Mouse (Mus musculus) testis, postnatal 10 days (tissue): ENCODE data around the gene C2cd2.
"Not testable (repeated sequence)": the region's sequence is repeated elsewhere in the genome, so short reads cannot be mapped to it uniquely, and the experiment has no call there.

Experiments used
- DNase-seq: peaks from one replicate; pipeline ENCODE4 v3.0.0; 2021; ENCODE audit warnings: low spot score

Gene C2cd2

DNA sequence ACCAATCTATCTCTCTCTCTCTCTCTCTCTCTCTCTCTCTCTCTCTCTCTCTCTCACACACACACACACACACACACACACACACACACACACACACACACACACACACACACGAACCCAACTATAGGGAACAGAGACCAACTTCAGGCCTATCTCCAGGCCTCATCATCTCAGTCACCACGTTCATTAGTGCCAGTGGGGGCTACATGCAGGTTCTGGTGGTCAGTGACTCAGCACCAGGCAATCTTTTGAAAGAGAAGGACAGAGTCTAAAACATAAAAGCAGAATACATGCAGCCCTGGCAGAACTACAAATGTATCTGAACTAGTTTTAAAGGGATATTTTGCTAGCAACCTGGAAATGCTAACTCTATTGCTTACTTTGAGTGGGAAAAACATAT is 15.4 kb downstream of the C2cd2 start:
- DNase-seq: not testable (repeated sequence)

DNA sequence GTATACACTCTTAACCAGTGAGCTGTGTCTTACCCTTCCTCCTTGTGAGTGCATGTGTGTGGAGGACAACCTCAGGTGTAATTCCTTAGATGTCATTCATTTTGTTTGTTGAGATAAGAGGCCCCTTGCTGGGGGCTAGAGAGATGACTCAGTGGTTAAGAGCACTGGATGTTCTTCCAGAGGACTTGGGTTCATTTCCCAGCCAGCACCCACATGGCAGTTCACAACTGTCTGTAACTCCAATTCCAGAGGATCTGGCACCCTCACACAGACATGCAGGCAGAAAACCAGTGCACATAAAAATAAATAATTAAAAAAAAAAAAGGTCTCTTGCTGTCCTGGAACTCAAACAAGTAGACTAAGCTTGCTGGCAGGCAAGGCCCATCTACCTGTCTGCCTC is 20.6 kb downstream of the C2cd2 start:
- DNase-seq: no peak

DNA sequence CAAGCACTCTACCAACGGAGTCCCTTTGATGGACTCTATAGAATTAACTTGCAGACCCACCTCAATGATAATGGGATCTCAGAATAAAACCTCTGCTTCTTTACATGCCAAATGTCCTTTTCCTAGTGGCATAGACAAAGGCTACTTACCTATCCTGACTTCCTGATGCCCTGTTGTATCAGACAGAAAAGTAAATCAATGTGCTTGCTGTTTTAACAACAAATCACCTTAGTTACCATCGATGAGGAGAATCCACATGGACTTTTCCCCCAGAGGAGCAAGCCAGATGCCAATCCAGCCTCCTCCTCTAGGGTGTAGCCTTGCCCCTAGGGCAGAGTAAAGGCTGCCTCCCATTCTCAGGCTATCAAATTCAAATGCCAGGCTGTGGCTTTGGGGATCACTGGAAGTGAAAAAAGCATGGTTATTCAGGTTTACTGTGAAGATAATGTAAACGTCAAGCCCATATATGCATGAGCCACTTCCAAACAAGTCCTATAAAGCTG is 21.9 kb downstream of the C2cd2 start:
- no peak for DNase-seq

DNA sequence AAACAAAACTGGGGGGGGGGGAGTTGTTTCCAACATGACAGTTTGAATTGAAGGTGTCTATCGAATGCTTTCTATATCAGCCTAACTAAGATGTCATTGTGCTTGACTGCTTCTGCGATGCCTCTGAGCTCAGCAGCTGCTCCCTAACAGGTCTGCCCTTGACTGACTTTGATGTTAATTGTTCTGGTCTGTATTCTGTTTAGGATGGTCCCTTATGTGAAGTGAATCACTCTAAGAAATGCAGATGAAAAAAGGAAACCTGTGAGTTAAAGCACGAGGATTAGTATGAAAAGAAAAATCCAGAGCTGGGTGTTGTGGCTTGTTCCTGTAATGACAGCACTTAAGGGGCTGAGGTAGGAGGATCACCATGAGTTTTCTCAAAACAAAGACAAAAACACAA is 26.6 kb downstream of the C2cd2 start:
- DNase-seq: no peak

DNA sequence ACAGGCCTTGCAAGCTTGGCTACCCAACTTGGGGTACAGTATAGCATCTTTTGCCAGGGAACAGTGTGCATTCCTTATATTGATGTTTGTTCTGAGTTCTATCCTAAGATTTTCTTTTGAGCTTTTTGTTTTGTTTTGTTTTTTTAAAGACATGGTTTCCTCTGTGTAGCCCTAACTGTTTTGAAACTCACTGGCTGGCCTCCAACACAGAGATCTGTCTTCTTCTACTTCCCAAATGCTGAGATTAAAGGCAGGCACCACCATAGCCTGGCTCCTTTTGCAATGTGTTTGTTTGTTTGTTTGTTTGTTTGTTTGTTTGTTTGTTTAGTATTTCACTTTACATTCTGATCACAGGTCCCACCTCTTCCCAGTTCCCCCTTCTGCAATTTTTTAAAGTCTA is 32.2 kb downstream of the C2cd2 start:
- DNase-seq: no peak

DNA sequence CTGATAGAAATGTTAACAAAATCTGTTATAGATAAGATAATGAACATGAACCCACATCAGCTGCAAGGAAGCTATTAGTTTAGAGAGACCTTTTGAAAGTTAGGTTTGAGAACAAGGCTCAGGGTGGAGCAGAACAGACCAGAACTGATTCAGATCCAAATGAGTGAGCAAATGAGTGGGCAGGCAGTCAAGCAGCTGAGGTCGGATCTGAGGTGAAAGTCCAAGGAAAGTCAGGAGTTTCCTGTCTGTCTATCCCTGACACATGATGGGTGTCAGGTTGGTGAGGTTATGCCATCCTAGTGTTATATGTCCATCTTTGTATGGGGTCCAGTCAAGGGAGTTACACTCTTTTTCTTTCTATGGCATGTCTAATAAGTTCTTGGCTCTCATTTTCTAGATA is 32.9 kb downstream of the C2cd2 start:
- no peak for DNase-seq

DNA sequence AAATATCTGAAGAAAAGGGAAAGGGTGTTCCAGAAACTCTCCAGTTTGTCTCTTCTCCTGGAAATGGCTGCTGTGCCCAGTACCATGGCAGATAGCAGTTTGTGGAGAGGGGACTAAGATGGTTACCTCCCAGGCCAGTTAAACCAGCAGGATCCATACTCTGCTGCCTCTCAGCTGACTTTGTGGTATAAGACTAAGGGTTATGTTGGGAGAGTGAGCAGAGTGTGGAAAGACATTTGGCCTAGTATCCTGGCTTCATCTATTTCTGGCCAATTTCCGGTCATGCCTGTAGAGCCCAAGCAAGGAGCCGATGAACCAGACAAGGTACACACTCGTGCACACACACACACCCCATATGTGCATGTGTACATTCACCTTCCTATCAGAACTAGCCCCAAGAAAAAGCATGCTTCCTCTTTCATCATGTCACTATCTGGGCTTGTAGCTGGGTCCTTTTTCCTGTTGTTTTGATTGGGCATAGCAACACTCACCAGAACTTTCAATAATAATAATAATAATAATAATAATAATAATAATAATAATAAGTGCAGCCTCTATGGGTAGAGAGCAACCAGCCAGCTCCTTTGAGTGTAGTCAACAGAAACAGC is 35.0 kb downstream of the C2cd2 start:
- DNase-seq: no peak

DNA sequence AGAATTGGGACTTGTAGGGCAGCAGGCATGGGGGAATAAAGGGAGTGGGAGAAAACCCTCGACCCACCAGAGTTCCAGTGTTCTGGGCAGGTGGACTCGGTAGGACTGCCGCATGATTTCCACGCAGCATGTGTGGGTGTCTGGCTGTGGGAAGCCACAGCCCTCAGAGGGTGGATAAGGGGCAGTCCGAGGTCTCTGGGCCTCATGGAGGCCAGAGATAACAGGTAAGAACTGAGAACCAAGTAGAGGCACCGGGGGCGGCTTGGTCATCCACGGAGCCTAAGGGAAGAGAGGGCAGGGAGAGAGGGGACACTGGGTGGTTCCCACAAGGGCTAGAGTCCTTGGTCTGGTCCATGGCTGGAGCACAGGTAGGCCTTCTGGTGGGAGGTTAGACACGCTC is 36.0 kb downstream of the C2cd2 start:
- DNase-seq: no peak

DNA sequence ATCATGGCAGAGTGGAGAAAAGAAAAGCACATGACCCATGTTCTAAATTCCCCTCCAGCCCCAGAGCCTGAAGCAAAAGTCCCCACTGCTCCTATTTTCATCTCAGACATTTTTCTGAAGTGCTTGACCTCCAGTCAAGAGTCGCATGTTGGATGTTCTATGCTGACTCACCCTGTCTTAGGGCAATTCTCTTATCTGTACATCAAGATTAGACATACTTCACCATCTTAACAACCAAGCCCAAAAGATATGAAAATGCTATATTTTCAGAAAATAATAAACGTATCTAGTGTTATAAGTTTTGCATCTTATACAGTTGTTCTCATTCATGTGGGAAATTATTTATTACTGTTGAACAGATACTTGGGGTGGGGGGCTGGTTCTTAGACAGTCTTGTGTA is 36.6 kb downstream of the C2cd2 start:
- DNase-seq: no peak

DNA sequence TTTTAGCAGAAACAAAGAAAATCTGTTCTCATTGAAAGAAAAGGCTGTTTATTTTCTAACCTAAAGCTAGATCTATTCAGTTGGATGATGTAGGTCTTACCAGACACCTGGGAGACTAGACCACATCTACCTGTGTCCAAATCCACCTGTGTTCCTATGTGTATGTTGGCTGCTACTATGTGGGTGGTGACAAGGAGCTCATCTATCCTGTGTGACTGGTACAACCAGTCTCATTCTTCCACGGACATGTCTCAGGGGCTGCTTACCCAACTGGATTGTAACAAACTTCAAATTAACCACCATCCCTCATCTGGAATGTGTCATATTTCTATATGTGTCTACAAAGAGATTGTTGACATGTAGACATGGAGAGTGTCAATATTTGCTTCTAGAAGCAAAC is 38.7 kb downstream of the C2cd2 start:
- DNase-seq: no peak

DNA sequence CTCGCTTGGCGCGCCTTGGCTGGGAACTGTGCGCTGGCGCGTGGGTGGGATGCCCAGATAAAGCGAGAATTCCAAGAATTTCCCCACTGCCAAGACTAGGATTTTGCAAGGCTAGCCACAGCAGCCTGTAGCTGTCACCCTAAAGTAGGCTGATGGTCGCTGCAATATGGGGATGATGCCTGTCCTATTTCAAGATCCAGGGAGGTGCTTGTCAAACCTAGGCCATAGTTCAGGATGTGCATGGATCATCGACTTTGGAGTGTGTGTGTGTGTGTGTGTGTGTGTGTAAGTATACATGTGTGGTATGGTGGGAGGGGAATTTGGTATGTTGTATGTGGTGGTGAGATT is 39.6 kb downstream of the C2cd2 start:
- DNase-seq: no peak

DNA sequence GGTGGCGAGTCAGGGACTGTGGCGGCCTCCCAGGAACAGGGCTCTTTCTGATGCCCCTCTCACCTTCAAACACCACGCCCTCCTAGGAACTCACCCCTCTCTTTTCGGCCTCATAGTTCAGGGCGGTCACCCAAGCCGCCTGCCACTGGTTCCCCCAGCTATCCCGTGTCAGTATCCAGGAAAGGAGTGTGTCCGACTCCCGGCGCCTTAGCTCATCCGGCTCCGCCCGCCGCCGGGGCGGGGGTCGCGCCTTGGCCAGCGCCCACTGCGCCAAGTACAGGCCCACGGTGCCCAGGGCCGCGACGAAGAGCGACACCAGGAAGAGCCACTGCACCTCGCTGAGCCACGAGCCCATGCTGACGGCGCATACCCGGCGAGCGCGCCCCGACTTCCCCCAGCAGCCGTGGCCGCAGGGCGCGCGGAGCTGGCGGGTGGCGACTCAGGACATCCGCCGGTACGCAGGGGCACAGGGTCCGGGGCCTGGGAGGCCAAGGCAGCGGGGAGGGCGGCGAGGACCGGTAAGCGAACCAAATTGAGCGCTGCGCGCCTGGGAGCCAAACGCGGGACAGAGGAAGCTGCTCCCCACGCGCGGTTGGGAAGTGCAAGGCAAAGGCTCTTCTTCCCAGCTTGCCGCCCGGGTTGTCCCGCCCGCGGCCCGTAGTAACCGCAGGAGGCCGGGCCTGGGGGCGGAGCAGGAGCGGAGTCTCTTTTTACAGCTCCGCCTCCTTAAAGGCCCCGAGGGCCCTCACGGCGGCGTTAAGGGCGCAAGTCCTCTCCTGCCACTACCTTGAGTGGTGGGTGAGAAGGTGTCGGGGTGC is 40.2 kb downstream of the C2cd2 start:
- DNase-seq: peak; percentile 88

DNA sequence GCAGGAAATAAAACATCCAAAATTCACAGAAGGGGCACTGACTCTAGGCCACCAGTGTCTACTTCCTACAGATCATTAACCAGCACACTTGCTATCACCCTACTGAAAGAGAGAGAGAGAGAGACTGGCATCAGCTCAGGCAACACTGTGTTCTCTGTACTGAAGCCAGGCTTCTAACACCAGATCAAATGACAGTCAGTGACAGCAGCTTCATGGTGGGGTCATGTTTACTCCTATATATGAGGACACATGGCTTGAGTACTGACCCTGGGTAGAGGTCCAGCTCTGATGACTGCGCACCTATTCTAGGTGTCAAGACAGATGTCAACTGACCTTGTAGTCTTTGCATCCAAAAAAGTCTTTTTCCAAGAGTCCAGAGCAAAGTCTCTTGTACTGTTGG is 41.8 kb downstream of the C2cd2 start:
- DNase-seq: no peak

DNA sequence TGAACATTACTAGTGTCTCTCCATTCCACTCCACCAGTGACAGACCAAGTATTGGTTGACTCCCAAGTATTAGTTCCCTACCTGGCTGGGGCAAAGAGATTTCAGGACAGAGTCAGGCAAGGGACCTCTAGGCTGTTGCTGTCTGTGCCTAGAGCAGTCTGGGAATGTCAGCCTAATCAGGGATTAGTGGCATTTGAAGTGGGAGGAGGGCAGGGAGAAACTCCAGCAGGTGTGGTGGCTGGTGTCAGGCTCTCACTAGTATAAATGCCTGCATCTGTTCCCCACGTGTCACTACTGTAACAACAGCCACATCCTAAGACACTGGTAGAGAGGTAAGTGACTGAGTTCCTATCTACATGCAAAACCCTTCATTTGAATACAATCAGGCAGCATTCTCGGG is 42.6 kb downstream of the C2cd2 start:
- no peak for DNase-seq

DNA sequence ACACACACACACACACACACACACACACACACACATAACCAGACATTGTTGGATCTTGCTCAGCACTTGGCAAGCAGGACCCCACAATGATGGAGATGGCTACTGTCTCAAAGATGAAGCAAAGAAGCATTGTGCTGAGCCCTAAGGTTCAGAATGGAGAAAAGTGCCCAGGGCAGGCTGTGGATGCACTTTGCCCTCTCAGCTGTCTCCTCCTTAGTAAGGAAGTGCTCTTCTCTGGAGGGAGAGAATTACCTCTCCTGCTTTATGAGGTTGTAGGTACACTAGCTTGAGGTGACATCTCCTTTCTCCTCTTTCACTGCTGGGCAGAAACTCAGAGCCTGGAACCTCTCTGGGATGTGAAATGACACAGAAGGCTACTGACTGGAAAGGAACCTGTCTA is 49.5 kb downstream of the C2cd2 start:
- no peak for DNase-seq

DNA sequence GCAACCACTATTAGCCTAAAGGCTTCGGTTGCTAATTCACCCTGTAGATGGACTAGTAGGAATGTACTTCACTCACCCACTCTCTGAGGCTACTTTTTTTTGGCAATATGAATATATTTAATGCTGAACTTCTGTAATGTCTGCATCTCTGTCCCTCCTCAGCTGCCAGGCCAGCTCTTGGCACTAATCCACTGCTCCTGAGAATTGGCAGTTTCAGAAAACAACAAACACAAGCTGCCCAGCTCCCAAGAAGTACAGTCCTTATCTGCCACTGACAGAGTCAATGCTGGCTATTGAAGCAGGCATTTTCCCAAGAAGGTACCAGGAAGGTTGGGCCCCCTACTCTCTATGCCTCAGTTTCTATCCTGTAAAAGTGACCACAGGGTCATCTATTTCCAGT is 53.0 kb downstream of the C2cd2 start:
- no peak for DNase-seq

DNA sequence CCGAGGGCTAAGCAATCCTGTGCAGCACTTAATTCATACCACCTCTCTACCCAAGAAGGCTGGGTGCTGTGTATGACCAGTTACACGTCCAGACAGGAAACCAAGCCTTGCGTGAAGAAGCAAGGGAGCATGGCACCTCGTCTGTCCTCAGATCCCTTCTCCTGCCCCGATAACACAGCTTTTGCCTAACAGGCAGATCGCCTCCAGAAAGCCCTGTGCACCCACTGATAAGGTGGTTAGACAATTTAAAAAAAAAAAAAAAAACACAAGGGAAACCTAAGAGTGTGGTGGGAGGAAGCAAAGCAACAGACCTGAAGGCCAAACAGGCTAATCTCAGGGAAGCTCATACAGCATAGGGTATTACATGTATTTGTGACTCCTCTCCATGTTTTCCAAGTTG is 54.9 kb downstream of the C2cd2 start:
- DNase-seq: no peak

DNA sequence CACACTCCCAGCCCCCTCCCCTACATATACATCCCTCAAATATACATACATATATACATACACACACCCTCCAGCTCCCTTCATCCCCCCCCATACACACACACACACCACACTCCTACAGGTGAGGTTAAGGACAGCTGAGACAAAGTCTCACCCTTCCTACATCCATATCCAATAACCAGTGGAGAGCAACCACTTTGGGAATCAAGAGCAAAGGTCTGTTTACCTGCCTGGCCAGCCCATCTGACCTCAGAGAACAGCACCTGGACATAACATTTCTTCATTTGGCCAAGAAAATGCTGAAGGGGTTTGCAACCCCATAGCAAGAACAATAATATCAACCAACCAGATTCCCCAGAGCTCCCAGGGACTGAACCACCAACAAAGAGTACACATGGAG is 56.1 kb downstream of the C2cd2 start:
- no peak for DNase-seq

DNA sequence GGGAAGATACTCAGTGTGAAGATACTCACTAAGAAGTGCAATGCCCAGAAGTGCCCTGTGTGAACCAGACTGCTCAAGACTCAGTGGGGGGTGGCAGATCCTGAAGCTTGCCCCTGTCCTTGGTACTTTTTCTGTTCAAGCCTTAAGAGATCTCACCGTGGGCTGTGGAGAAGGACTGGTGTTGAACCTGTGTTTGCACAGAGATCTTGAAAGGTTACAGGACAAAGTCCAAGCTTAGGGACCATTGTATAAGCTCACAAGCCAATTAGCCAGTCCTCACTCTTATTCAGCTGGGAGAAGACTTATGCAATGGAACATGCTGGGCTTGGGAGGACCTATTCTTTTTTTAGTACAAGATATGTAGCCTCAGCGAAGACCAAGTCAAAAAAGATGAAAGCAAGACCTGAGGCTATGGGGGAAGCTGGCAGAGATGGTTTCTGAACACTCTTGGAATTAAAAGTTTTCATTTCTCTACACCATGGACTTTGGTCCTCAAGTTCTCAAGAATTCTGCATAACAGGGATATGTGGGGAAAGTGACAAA is 56.9 kb downstream of the C2cd2 start:
- no peak for DNase-seq

DNA sequence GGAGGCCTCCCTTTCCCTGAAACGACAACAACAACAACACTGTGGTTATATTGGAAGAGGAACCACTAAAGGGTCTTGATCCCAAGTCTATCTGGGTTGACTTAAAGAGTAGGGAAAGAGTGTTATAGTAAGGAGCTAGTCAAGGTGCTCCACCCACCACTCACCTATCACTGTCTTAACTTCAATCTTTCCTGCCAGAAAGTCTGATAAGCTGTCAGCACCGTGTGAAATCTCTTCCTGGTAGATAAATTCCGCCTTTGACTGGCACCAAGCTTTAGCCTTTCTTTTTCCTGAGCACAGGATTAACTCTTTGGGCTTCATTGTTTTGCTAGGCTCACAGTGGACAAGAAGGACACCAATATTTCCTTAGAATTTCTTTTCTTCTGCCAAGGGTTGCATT is 58.4 kb downstream of the C2cd2 start:
- DNase-seq: no peak

DNA sequence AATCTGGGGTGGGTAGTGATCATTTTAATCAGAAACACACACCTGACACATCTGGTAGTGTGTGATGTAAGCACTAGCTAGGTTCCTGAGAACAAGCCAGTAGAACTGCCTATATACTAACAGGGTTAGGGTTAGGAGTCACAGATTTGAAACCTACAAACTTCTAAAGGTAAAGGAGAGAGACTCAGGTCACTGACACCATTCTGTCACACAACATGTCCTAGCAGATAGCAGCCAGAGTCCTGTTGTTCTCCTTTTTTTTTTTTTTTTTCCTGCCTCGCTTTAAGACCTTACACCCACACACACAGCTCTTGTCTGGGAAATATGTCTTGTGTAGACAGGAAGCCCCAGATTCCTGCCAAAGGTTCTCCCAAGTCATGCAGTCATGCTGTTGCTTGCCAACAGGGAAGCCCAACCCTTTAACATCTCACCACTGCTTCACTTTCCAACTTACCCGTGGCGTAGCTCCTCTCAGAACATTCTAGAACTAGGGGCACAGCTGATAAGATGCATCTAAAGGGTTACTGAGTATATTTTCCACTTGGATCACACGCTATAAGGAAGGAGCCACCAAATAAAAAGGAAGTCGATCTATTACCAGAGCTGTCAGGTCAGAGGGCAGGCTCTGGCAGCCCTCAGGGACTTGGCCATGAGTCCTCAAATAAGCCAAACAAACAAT is 64.9 kb downstream of the C2cd2 start:
- DNase-seq: no peak

DNA sequence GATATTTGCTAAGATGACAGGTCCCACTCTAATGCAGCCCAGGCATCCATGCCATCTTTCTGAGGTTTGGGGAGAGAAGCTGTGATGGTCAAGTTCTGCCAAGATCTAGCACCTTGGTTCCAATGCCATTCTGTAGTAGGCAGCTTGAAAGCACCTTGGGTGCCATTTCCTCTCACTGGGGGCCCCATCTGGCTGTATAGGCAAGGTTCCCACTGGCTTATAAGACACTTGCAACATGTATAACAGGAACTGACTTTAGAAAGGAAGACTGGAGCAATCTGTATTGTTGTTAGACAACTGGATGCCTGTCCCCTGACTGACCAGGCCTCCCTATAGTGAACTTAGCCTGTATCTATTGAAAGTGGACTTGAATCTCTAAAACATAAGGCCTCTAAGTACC is 74.6 kb downstream of the C2cd2 start:
- DNase-seq: no peak

DNA sequence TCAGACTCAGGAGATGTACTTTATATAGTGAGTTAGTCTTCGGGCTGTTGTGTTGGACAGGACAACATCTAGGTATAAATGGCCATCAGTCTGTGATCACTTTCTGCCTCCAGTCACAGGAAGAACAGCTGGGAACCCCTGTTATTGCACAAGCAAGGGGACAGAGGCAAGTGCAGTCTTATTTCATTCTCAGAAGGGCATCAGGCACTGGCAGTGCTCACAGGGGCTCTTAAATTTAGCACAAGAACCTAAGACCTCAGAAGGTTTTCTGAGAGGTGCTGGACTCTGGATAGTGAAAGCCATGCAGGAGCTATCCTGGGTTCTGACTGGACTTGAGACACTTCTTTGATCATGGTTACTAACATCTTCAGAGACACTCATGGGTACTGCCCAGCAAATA is 78.7 kb downstream of the C2cd2 start:
- DNase-seq: no peak
